In genomic region chrX:60255346-60255745, GRCm38 (mm10) we compare ENCODE assay signal across 16 mouse cellular contexts.
DNase-seq lines count a peak whose midpoint lies in the region; TF ChIP-seq lines count a peak whose summit lies in the region.
"Had no signal": no experiment of that assay in that cellular context is flagged by ENCODE, and none has a peak within 500 bp of the region (broad histone marks: within the 10 kb centered on the region; RNA-seq: fewer than 3 reads in every experiment).

No protein-coding gene starts in this region.

- in situ Hi-C loops in ES-E14 (cut with MboI; ENCODE audit: low sequenced_read_pairs in 2 of 2, unreplicated experiment in 2 of 2) = no loop called here

- no peaks in the 10 kb centered on the region; a peak in 1 of 4 replicates for H3K4me1 ChIP-seq in ES-E14 (ENCODE audit: control insufficient read depth in 2 of 2, insufficient read depth in 2 of 2, low read length in 2 of 2, poor library complexity in 1 of 2)
- H3K4me1 ChIP-seq in midbrain, embryonic 10.5 days = no peaks in the 10 kb centered on the region
- H3K4me1 ChIP-seq: embryonic facial prominence, embryonic 10.5 days; embryonic facial prominence, embryonic 12.5 days; forebrain, embryonic 13.5 days had no signal

- no peaks in the 10 kb centered on the region for H3K27me3 ChIP-seq in midbrain, embryonic 10.5 days (ENCODE audit: low read depth, poor library complexity, severe bottlenecking)
- H3K27me3 ChIP-seq: embryonic facial prominence, embryonic 12.5 days; forebrain, embryonic 13.5 days had no signal

- no peaks in the 10 kb centered on the region for H3K36me3 ChIP-seq in ES-E14 (ENCODE audit: control insufficient read depth, insufficient read depth, low read length, poor library complexity, severe bottlenecking)
- no peaks in the 10 kb centered on the region for H3K36me3 ChIP-seq in midbrain, embryonic 10.5 days
- H3K36me3 ChIP-seq: embryonic facial prominence, embryonic 12.5 days had no signal

- DNase-seq in ES-E14 (ENCODE audit: low read depth, low spot score) (peak; percentile 34), WW6 (ENCODE audit: low read depth, low spot score) (peak; percentile 18)
- no peak for DNase-seq in midbrain, embryonic 10.5 days (ENCODE audit: low spot score)
- no peak for DNase-seq in right cerebral cortex, postnatal 25 days
- no peak for DNase-seq in gastrocnemius, postnatal 10 days
- DNase-seq: adrenal gland, adult 8-10 months; adrenal gland, postnatal 14 days; adrenal gland, postnatal 36 days; cerebellum, adult 11-12 months; cerebellum, adult 2 months; cerebellum, adult 9-10 months; cerebellum, postnatal 10 days; cerebellum, postnatal 25 days had no signal

- no peak overlapping the region for H3K4me3 ChIP-seq in ES-E14 (ENCODE audit: insufficient read depth in 1 of 2, low read depth in 1 of 2, low read length in 2 of 2, poor library complexity in 1 of 2, severe bottlenecking in 1 of 2)
- no peak overlapping the region for H3K4me3 ChIP-seq in midbrain, embryonic 10.5 days
- H3K4me3 ChIP-seq: embryonic facial prominence, embryonic 10.5 days; embryonic facial prominence, embryonic 12.5 days; forebrain, embryonic 13.5 days had no signal

- no peak overlapping the region for H3K27ac ChIP-seq in ES-E14 (ENCODE audit: insufficient read depth, low read depth, low read length, poor library complexity, severe bottlenecking)
- no peak overlapping the region for H3K27ac ChIP-seq in midbrain, embryonic 10.5 days (replicated peaks)
- H3K27ac ChIP-seq: embryonic facial prominence, embryonic 10.5 days; embryonic facial prominence, embryonic 12.5 days; forebrain, embryonic 13.5 days had no signal

- no peak overlapping the region for H3K9ac ChIP-seq in ES-E14 (ENCODE audit: insufficient read depth, low read depth, low read length, poor library complexity, severe bottlenecking)
- H3K9ac ChIP-seq: embryonic facial prominence, embryonic 12.5 days; forebrain, embryonic 13.5 days had no signal

- H3K9me3 ChIP-seq in ES-E14 (ENCODE audit: control insufficient read depth, insufficient read depth, low read depth, low read length) = no peaks in the 10 kb centered on the region
- H3K9me3 ChIP-seq in midbrain, embryonic 10.5 days (replicated peaks) = no peaks in the 10 kb centered on the region
- H3K9me3 ChIP-seq: embryonic facial prominence, embryonic 10.5 days; embryonic facial prominence, embryonic 12.5 days; forebrain, embryonic 13.5 days had no signal

TF ChIP-seq in ES-E14, 5 proteins besides CTCF, POLR2A, EP300 and RAD21:
- TF ChIP-seq HCFC1 (IDR thresholded peaks at IDR 0.05; ENCODE audit: borderline replicate concordance, insufficient read depth, low read length) (no peak), ZNF384 (IDR thresholded peaks at IDR 0.05; ENCODE audit: low read depth, low read length) (no peak), MAFK (IDR thresholded peaks at IDR 0.05; ENCODE audit: insufficient read depth, low read depth, low read length) (no peak), CHD2 (IDR thresholded peaks at IDR 0.05; ENCODE audit: low read depth, low read length) (no peak), ZC3H11A (IDR thresholded peaks at IDR 0.05; ENCODE audit: borderline replicate concordance, low read depth, low read length) (no peak)
TF ChIP-seq in ES-E14: peak in this region for 0.

Comparison
In these comparisons a context has a peak if more than half of its experiments do, and no peak if none do; other contexts are left out.
1. DNase-seq: peak in ES-E14 (single experiment) and WW6 (single experiment); none in midbrain, embryonic 10.5 days (single experiment), right cerebral cortex, postnatal 25 days (single experiment) and gastrocnemius, postnatal 10 days (single experiment).